In genomic region chr5:114138277-114139164, GRCm38 (mm10) we compare ENCODE assay signal across 8 mouse cellular contexts. TPM values are rescaled to one million over a fixed set of nuclear protein-coding genes. Genes with fewer than 3 reads are reported as not detected.
DNase-seq lines count a peak whose midpoint lies in the region; ATAC-seq and TF ChIP-seq lines count a peak whose summit lies in the region.

No protein-coding gene starts in this region.

- WGBS in heart, embryonic 13.5 days, result 61% methylated on average over 21 of the region's 21 CpGs
- WGBS in olfactory bulb, adult 2 months, result 32% methylated on average over 21 of the region's 21 CpGs

- H3K4me3 ChIP-seq in heart, embryonic 13.5 days, result no peak overlapping the region
- no peak overlapping the region for H3K4me3 ChIP-seq in olfactory bulb, adult 2 months (ENCODE audit: insufficient read depth, low read depth, low read length)

- peak overlapping the region; percentile 65 for H3K9ac ChIP-seq in heart, embryonic 13.5 days

- peaks cover 38% of the 10 kb centered on the region for H3K36me3 ChIP-seq in heart, embryonic 13.5 days

- no peak for ATAC-seq in heart, embryonic 13.5 days (ENCODE audit: extremely low read depth, insufficient number of reproducible peaks, low FRiP score, low TSS enrichment)
- no peak for ATAC-seq in activated CD4-positive, CD25-positive, alpha-beta regulatory T cell, adult 4 months

- H3K27ac ChIP-seq in heart, embryonic 13.5 days (replicated peaks), result peak overlapping the region; percentile 91
- H3K27ac ChIP-seq in olfactory bulb, adult 2 months (ENCODE audit: insufficient read depth, low read depth, low read length), result peak overlapping the region; percentile 76

- TF ChIP-seq POLR2A in olfactory bulb, adult 2 months (IDR thresholded peaks at IDR 0.05; ENCODE audit: insufficient read depth, low read depth, low read length), result no peak

- intact Hi-C loops in left cerebral cortex, postnatal 4 days (cut with DNase I), result no loop called here

- H3K9me3 ChIP-seq in heart, embryonic 13.5 days, result no peaks in the 10 kb centered on the region

- no peak for TF ChIP-seq CTCF in olfactory bulb, adult 2 months (IDR thresholded peaks at IDR 0.05; ENCODE audit: insufficient read depth, low read depth, low read length)

- H3K27me3 ChIP-seq in heart, embryonic 13.5 days (replicated peaks), result no peaks in the 10 kb centered on the region

- H3K4me2 ChIP-seq in heart, embryonic 13.5 days, result peak overlapping the region; percentile 34; the same call in 1 of the 2 replicates

- DNase-seq in left cerebral cortex, postnatal 4 days, result peak; percentile 28
- no peak for DNase-seq in left cerebral cortex, adult 8-10 months (ENCODE audit: low spot score in 2 of 2)
- peak; percentile 49 to 64 for DNase-seq in kidney, postnatal 25 days
- no peak for DNase-seq in layer of hippocampus, adult 11-12 months (ENCODE audit: low spot score)
- DNase-seq in right cerebral cortex, postnatal 36 days (ENCODE audit: low spot score in 2 of 2), result no peak

- peaks cover 57% of the 10 kb centered on the region for H3K4me1 ChIP-seq in heart, embryonic 13.5 days
- H3K4me1 ChIP-seq in olfactory bulb, adult 2 months (ENCODE audit: control insufficient read depth, insufficient read depth, low read length), result peaks cover 34% of the 10 kb centered on the region

RNA-seq across cellular contexts. Expression of gene Acacb, which starts 7.8 kb away (rescaled TPM):
- 1 to 10 TPM; 2.4 to 3.8 TPM for total RNA-seq in left cerebral cortex, postnatal 4 days (2021)
- 1 to 10 TPM; 5.5 to 7.8 (median 6.4) TPM for total RNA-seq in left cerebral cortex, adult 8-10 months (2022)
- polyA plus RNA-seq in heart, embryonic 13.5 days (2015; fragmentation: Nextera tagmentation; extraction: Ambion mirVana), result 8.9 and 9.5 TPM in 2 replicates
- not detected in 2 replicates for polyA plus RNA-seq in olfactory bulb, adult 2 months (2012; ENCODE audit: insufficient read depth, insufficient read length, low replicate concordance, missing spikeins)
- 1 to 10 TPM in 1 of 2 experiments, under 1 TPM in 1; 0.95 to 3.1 TPM for polyA plus RNA-seq in activated CD4-positive, CD25-positive, alpha-beta regulatory T cell, adult 4 months (2017; shearing (Covaris generic))

RNA-seq across cellular contexts. Expression of gene Ung, which starts 8.3 kb away (rescaled TPM):
- 1 to 10 TPM; 5.6 to 6.0 TPM for total RNA-seq in left cerebral cortex, postnatal 4 days (2021)
- 1 to 10 TPM; 2.1 to 3.7 (median 3.2) TPM for total RNA-seq in left cerebral cortex, adult 8-10 months (2022)
- 44.6 and 47.5 TPM in 2 replicates for polyA plus RNA-seq in heart, embryonic 13.5 days (2015; fragmentation: Nextera tagmentation; extraction: Ambion mirVana)
- not detected in 2 replicates for polyA plus RNA-seq in olfactory bulb, adult 2 months (2012; ENCODE audit: insufficient read depth, insufficient read length, low replicate concordance, missing spikeins)
- 1 to 10 TPM; 6.5 to 9.0 TPM for polyA plus RNA-seq in activated CD4-positive, CD25-positive, alpha-beta regulatory T cell, adult 4 months (2017; shearing (Covaris generic))

RNA-seq across cellular contexts. Expression of gene Alkbh2, which starts 10.5 kb away (rescaled TPM):
- total RNA-seq in left cerebral cortex, postnatal 4 days (2021), result 1 to 10 TPM; 6.2 to 6.9 TPM
- 1 to 10 TPM; 4.7 to 9.3 (median 5.9) TPM for total RNA-seq in left cerebral cortex, adult 8-10 months (2022)
- polyA plus RNA-seq in heart, embryonic 13.5 days (2015; fragmentation: Nextera tagmentation; extraction: Ambion mirVana), result 6.4 and 9.1 TPM in 2 replicates
- not detected in 2 replicates for polyA plus RNA-seq in olfactory bulb, adult 2 months (2012; ENCODE audit: insufficient read depth, insufficient read length, low replicate concordance, missing spikeins)
- polyA plus RNA-seq in activated CD4-positive, CD25-positive, alpha-beta regulatory T cell, adult 4 months (2017; shearing (Covaris generic)), result 1 to 10 TPM; 2.8 to 5.1 TPM

RNA-seq across cellular contexts. Expression of gene Svop, which starts 47.2 kb away (rescaled TPM):
- total RNA-seq in left cerebral cortex, postnatal 4 days (2021), result 100 to 1,000 TPM; 107 to 115 TPM
- 100 to 1,000 TPM; 160 to 171 (median 163) TPM for total RNA-seq in left cerebral cortex, adult 8-10 months (2022)
- polyA plus RNA-seq in heart, embryonic 13.5 days (2015; fragmentation: Nextera tagmentation; extraction: Ambion mirVana), result 0.15 and 0.36 TPM in 2 replicates
- not detected in 2 replicates for polyA plus RNA-seq in olfactory bulb, adult 2 months (2012; ENCODE audit: insufficient read depth, insufficient read length, low replicate concordance, missing spikeins)
- polyA plus RNA-seq in activated CD4-positive, CD25-positive, alpha-beta regulatory T cell, adult 4 months (2017; shearing (Covaris generic)), result not detected

Comparison
In these comparisons a context has a peak if more than half of its experiments do, and no peak if none do; other contexts are left out.
1. DNase-seq: peak in left cerebral cortex, postnatal 4 days (single experiment) and kidney, postnatal 25 days (2 of 2); none in left cerebral cortex, adult 8-10 months (0 of 2), layer of hippocampus, adult 11-12 months (single experiment) and right cerebral cortex, postnatal 36 days (0 of 2).